Mouse (Mus musculus): ENCODE measurements around the gene Rab11b. TPM values are rescaled to one million over a fixed set of nuclear protein-coding genes. Genes with fewer than 3 reads are reported as not detected.
A peak's percentile ranks its signal among the peaks of the same experiment; 100 is the strongest.

The Rab11b gene
- polyA plus RNA-seq, 1 experiment from 2014 or later = 255 TPM

- Histone ChIP-seq H3K9me3 (replicated peaks; ENCODE audit: control insufficient read depth, low read length) (no peaks in the 10 kb centered on the region), H3K4me1 (ENCODE audit: control insufficient read depth, insufficient read depth, low read length) (no peaks in the 10 kb centered on the region), H3K27me3 (ENCODE audit: control insufficient read depth, insufficient read depth, low read length) (no peaks in the 10 kb centered on the region), H3K36me3 (replicated peaks; ENCODE audit: control insufficient read depth, insufficient read depth, low read depth, low read length) (no peaks in the 10 kb centered on the region), H3K27ac (replicated peaks; ENCODE audit: low read depth, low read length) (no peak overlapping the region), H3K4me2 (ENCODE audit: low read depth, low read length) (no peak overlapping the region), H3K9ac (replicated peaks; ENCODE audit: low read length) (no peak overlapping the region), H3K4me3 (ENCODE audit: low read depth, low read length) (peak overlapping the region; percentile 86)
- ATAC-seq (replicated peaks; ENCODE audit: insufficient number of reproducible peaks, low FRiP score, low TSS enrichment, low read depth) (no peak), DNase-seq (ENCODE audit: low spot score) (no peak)
- WGBS = 50% methylated on average over 10 of the region's 10 CpGs
Measured at GRCm38 (mm10) chr17:33718944-33719725, 41.2 kb downstream of the Rab11b start.

- Histone ChIP-seq H3K4me3 (ENCODE audit: low read depth, low read length) (peak within 1 kb of the TSS; percentile 86), H3K36me3 (replicated peaks; ENCODE audit: control insufficient read depth, insufficient read depth, low read depth, low read length) (no peaks in the 10 kb centered on the region), H3K27ac (replicated peaks; ENCODE audit: low read depth, low read length) (no peak within 1 kb of the TSS), H3K9ac (replicated peaks; ENCODE audit: low read length) (peak within 1 kb of the TSS; percentile 73), H3K27me3 (ENCODE audit: control insufficient read depth, insufficient read depth, low read length) (no peaks in the 10 kb centered on the region), H3K9me3 (replicated peaks; ENCODE audit: control insufficient read depth, low read length) (no peaks in the 10 kb centered on the region), H3K4me1 (ENCODE audit: control insufficient read depth, insufficient read depth, low read length) (no peaks in the 10 kb centered on the region), H3K4me2 (ENCODE audit: low read depth, low read length) (peak within 1 kb of the TSS; percentile 62)
- DNase-seq (ENCODE audit: low spot score) (peak; percentile 97), ATAC-seq (replicated peaks; ENCODE audit: insufficient number of reproducible peaks, low FRiP score, low TSS enrichment, low read depth) (peak; percentile 99)
- WGBS = under 1% methylated on average over 39 of the region's 46 CpGs
Measured at GRCm38 (mm10) chr17:33718384-33718881, 41.9 kb downstream of the Rab11b start, which contains the start of gene March2. Gene March2, minus strand, starts transcription at chr17:33718670.

GRCm38 (mm10) chr17:33717982-33718381 is 42.3 kb downstream of the Rab11b start:
- Histone ChIP-seq H3K4me1 (ENCODE audit: control insufficient read depth, insufficient read depth, low read length) (no peaks in the 10 kb centered on the region), H3K9me3 (replicated peaks; ENCODE audit: control insufficient read depth, low read length) (no peaks in the 10 kb centered on the region), H3K27me3 (ENCODE audit: control insufficient read depth, insufficient read depth, low read length) (no peaks in the 10 kb centered on the region), H3K36me3 (replicated peaks; ENCODE audit: control insufficient read depth, insufficient read depth, low read depth, low read length) (no peaks in the 10 kb centered on the region), H3K9ac (replicated peaks; ENCODE audit: low read length) (peak overlapping the region; percentile 73), H3K27ac (replicated peaks; ENCODE audit: low read depth, low read length) (no peak overlapping the region), H3K4me2 (ENCODE audit: low read depth, low read length) (peak overlapping the region; percentile 62), H3K4me3 (ENCODE audit: low read depth, low read length) (peak overlapping the region; percentile 86)
- DNase-seq (ENCODE audit: low spot score) = no peak
- no peak for ATAC-seq (replicated peaks; ENCODE audit: insufficient number of reproducible peaks, low FRiP score, low TSS enrichment, low read depth)
- WGBS = 10% methylated on average over 8 of the region's 8 CpGs

GRCm38 (mm10) chr17:33717246-33717645 is 43.1 kb downstream of the Rab11b start:
- H3K4me1 ChIP-seq (ENCODE audit: control insufficient read depth, insufficient read depth, low read length) = no peaks in the 10 kb centered on the region
- H3K9ac ChIP-seq (replicated peaks; ENCODE audit: low read length) = no peak overlapping the region
- no peaks in the 10 kb centered on the region for H3K9me3 ChIP-seq (replicated peaks; ENCODE audit: control insufficient read depth, low read length)
- 100% methylated on average over 1 of the region's 1 CpGs for WGBS
- H3K4me2 ChIP-seq (ENCODE audit: low read depth, low read length) = no peak overlapping the region
- H3K27me3 ChIP-seq (ENCODE audit: control insufficient read depth, insufficient read depth, low read length) = no peaks in the 10 kb centered on the region
- ATAC-seq (replicated peaks; ENCODE audit: insufficient number of reproducible peaks, low FRiP score, low TSS enrichment, low read depth) (no peak), DNase-seq (ENCODE audit: low spot score) (no peak)
- H3K27ac ChIP-seq (replicated peaks; ENCODE audit: low read depth, low read length) = no peak overlapping the region
- no peaks in the 10 kb centered on the region for H3K36me3 ChIP-seq (replicated peaks; ENCODE audit: control insufficient read depth, insufficient read depth, low read depth, low read length)
- no peak overlapping the region for H3K4me3 ChIP-seq (ENCODE audit: low read depth, low read length)

- Histone ChIP-seq H3K4me2 (ENCODE audit: low read depth, low read length) (no peak overlapping the region), H3K4me1 (ENCODE audit: control insufficient read depth, insufficient read depth, low read length) (no peaks in the 10 kb centered on the region), H3K27me3 (ENCODE audit: control insufficient read depth, insufficient read depth, low read length) (no peaks in the 10 kb centered on the region), H3K9ac (replicated peaks; ENCODE audit: low read length) (no peak overlapping the region), H3K9me3 (replicated peaks; ENCODE audit: control insufficient read depth, low read length) (no peaks in the 10 kb centered on the region), H3K36me3 (replicated peaks; ENCODE audit: control insufficient read depth, insufficient read depth, low read depth, low read length) (no peaks in the 10 kb centered on the region), H3K27ac (replicated peaks; ENCODE audit: low read depth, low read length) (no peak overlapping the region), H3K4me3 (ENCODE audit: low read depth, low read length) (no peak overlapping the region)
- ATAC-seq (replicated peaks; ENCODE audit: insufficient number of reproducible peaks, low FRiP score, low TSS enrichment, low read depth) (no peak), DNase-seq (ENCODE audit: low spot score) (no peak)
- 86% methylated on average over 1 of the region's 1 CpGs for WGBS
Measured at GRCm38 (mm10) chr17:33714779-33715178, 45.6 kb downstream of the Rab11b start.

- no peaks in the 10 kb centered on the region for H3K4me1 ChIP-seq (ENCODE audit: control insufficient read depth, insufficient read depth, low read length)
- DNase-seq (ENCODE audit: low spot score) = no peak
- ATAC-seq (replicated peaks; ENCODE audit: insufficient number of reproducible peaks, low FRiP score, low TSS enrichment, low read depth) = no peak
- H3K9ac ChIP-seq (replicated peaks; ENCODE audit: low read length) = no peak overlapping the region
- H3K27me3 ChIP-seq (ENCODE audit: control insufficient read depth, insufficient read depth, low read length) = no peaks in the 10 kb centered on the region
- no peaks in the 10 kb centered on the region for H3K36me3 ChIP-seq (replicated peaks; ENCODE audit: control insufficient read depth, insufficient read depth, low read depth, low read length)
- no peak overlapping the region for H3K27ac ChIP-seq (replicated peaks; ENCODE audit: low read depth, low read length)
- 87% methylated on average over 5 of the region's 5 CpGs for WGBS
- no peak overlapping the region for H3K4me2 ChIP-seq (ENCODE audit: low read depth, low read length)
- no peak overlapping the region for H3K4me3 ChIP-seq (ENCODE audit: low read depth, low read length)
- H3K9me3 ChIP-seq (replicated peaks; ENCODE audit: control insufficient read depth, low read length) = no peaks in the 10 kb centered on the region
Measured at GRCm38 (mm10) chr17:33713271-33713670, 47.1 kb downstream of the Rab11b start.

GRCm38 (mm10) chr17:33709834-33710233 is 50.5 kb downstream of the Rab11b start:
- Histone ChIP-seq H3K4me1 (ENCODE audit: control insufficient read depth, insufficient read depth, low read length) (no peaks in the 10 kb centered on the region), H3K9me3 (replicated peaks; ENCODE audit: control insufficient read depth, low read length) (no peaks in the 10 kb centered on the region), H3K4me2 (ENCODE audit: low read depth, low read length) (no peak overlapping the region), H3K27me3 (ENCODE audit: control insufficient read depth, insufficient read depth, low read length) (no peaks in the 10 kb centered on the region), H3K27ac (replicated peaks; ENCODE audit: low read depth, low read length) (no peak overlapping the region), H3K9ac (replicated peaks; ENCODE audit: low read length) (no peak overlapping the region), H3K4me3 (ENCODE audit: low read depth, low read length) (no peak overlapping the region), H3K36me3 (replicated peaks; ENCODE audit: control insufficient read depth, insufficient read depth, low read depth, low read length) (no peaks in the 10 kb centered on the region)
- DNase-seq (ENCODE audit: low spot score) = no peak
- no peak for ATAC-seq (replicated peaks; ENCODE audit: insufficient number of reproducible peaks, low FRiP score, low TSS enrichment, low read depth)
- WGBS = 78% methylated on average over 3 of the region's 3 CpGs

GRCm38 (mm10) chr17:33703091-33703490 is 57.2 kb downstream of the Rab11b start:
- no peak overlapping the region for H3K4me2 ChIP-seq (ENCODE audit: low read depth, low read length)
- ATAC-seq (replicated peaks; ENCODE audit: insufficient number of reproducible peaks, low FRiP score, low TSS enrichment, low read depth) = no peak

More at GRCm38 (mm10) chr17:33703091-33703490, 57.2 kb downstream of the Rab11b start:
- WGBS = 87% methylated on average over 9 of the region's 9 CpGs
- Histone ChIP-seq H3K4me3 (ENCODE audit: low read depth, low read length) (no peak overlapping the region), H3K36me3 (replicated peaks; ENCODE audit: control insufficient read depth, insufficient read depth, low read depth, low read length) (no peaks in the 10 kb centered on the region; the same call in 1 of the 2 replicates), H3K4me1 (ENCODE audit: control insufficient read depth, insufficient read depth, low read length) (no peaks in the 10 kb centered on the region), H3K27me3 (ENCODE audit: control insufficient read depth, insufficient read depth, low read length) (no peaks in the 10 kb centered on the region), H3K27ac (replicated peaks; ENCODE audit: low read depth, low read length) (no peak overlapping the region), H3K9me3 (replicated peaks; ENCODE audit: control insufficient read depth, low read length) (no peaks in the 10 kb centered on the region), H3K9ac (replicated peaks; ENCODE audit: low read length) (no peak overlapping the region)
- DNase-seq (ENCODE audit: low spot score) = no peak

Measured in embryonic facial prominence, embryonic 11.5 days (tissue).